Mouse (Mus musculus) retina, adult 2 months (tissue): ENCODE measurements at regions not wholly inside any gene's neighbourhood (a gene's known extent, or its start where the extent isn't known, plus 50 kb on each side); places are given as distances from the start of the nearest gene placed in this dataset.
"Not testable (repeated sequence)": the region's sequence is repeated elsewhere in the genome, so short reads cannot be mapped to it uniquely, and the experiment has no call there.

Experiments
- DNase-seq: peaks from one replicate; pipeline ENCODE4 v3.0.0-alpha.2; 2012; ENCODE audit warnings: low read depth, low spot score

DNA sequence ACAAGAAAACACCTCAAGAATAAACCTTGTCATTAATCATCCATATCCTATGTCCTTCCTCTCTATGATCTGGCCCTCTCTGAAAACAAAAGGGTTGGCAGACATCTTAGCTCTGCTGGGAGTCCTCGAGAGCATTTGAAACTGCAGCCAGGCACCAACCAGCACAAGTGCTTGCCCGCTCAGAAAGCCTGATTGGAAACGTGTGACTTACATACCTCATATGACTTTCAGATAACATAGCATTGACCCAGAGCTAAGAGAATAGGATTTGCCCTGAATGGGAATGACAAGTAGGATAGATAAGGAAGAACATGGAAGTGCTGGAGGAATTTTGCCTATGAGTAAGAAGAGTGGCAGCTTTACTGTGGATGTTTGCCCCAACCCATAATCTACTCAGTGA is 447.1 kb upstream of the Dab2 start:
- no peak for DNase-seq

GRCm38 (mm10) chr15:5869289-5869688 is 430.3 kb upstream of the Dab2 start:
- DNase-seq, result no peak

DNA sequence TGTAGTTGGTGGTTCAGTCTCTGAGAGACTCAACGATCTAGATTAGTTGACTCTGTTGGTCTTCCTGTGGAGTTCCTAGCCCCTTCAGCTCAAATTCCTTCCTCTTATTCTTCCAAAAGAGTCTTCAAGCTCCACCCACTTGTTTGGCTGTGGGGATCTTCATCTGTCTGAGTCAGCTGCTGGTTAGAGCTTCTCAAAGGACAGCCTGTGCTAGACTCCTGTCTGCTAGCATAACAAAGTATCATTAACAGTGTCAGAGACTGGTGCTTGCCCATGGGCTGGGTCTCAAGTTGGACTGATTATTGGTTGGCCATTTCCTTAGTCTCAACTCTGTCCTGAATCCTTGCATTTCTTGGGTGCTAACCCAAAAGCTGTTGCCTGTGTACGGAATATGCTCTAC is 429.7 kb upstream of the Dab2 start:
- DNase-seq, result no peak

DNA sequence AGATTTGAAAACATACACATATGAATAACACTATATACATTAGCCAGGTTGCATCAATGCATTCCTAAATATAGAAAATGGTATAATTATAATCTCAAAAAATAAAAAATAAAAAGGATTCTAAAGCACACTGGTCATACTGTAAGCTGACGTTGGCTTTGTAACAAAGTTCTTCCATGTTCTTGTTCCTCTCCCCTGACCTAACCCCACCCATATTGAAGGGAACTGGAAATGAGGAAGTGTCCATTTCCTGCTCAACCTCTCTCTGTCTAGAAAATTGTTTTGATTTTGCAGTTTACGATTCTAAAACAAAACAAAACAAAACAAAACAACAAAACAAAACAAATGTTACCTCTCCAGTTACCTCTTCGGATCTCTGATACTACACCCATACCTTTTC is 427.5 kb upstream of the Dab2 start:
- DNase-seq, result no peak

GRCm38 (mm10) chr15:5877749-5878148 is 421.8 kb upstream of the Dab2 start:
- no peak for DNase-seq

DNA sequence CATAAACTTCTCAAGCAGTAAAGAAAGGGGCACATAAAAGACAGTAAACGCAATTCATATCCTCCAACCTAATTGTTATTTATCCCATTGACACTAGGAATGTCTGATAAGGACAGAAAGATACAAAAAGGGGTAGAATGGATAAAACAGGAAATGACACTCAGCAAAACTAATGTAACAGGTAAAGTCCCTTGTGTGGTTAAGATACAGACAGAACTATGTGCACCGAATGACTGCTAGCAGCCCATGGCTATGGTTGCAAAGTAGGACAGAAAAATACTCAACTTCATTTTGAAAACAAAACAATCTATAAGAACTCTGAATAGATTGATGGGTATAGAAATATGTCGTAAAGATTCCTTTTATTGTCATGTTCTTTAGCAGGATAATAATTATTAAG is 408.4 kb upstream of the Dab2 start:
- DNase-seq, result no peak

- no peak for DNase-seq
These were observed 407.6 kb upstream of the Dab2 start for GRCm38 (mm10) chr15:5892034-5892433.

DNA sequence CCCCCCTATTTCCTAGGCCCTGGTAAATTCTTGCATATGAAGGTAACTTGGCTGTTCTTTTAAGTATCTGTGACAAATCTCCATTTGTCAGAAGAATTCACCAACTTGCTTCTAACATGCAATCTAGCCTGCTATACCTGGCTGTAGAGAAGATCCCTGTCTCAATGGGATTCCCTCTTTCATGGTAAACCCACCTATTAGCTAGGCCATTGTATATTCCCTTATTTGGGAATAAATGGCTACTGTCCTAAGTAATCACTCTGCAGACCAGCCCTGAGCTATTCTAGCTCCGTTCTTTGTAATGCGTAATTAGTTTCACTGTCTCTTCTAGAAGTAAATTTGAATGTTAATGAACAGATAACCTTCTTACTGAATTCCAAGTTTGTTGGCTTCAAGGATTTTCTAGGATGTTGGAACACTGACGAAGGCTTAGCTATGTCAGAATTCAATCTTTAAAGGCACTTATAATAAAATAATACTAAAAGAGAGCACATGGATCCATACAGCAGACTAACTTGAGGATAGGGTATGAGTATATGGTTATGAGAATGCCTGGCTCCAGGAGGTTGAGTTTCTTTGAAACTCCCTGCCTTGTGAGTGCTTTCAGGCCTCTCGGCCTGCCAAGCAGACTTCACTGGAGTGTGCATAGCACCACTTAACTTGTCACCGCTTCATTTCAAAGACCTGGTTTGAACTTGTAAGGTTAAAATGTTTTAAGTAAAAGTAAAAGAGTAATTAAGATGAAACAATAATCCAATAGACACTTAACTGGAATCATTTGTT is 403.7 kb upstream of the Dab2 start:
- not testable (repeated sequence) for DNase-seq

DNA sequence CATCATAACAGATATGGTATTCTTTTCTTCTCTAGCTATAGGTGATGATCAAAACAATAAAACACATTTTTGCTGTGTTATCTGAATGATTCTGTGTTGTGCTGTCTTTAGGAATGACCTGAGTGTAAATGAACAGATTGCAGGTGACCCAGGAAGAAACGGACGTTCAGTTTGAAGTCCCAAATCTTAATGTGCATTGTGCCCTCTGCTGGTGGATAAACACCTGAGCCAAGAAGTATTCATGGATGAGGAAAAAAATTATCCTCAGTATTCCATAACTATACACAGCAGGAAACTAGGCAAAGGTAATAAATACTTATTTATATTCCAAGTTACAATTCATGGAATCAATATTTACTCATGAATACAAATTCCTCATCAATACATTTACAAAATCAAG is 384.3 kb upstream of the Dab2 start:
- peak; percentile 3 for DNase-seq

GRCm38 (mm10) chr15:5920058-5920457 is 379.5 kb upstream of the Dab2 start:
- DNase-seq, result no peak

DNA sequence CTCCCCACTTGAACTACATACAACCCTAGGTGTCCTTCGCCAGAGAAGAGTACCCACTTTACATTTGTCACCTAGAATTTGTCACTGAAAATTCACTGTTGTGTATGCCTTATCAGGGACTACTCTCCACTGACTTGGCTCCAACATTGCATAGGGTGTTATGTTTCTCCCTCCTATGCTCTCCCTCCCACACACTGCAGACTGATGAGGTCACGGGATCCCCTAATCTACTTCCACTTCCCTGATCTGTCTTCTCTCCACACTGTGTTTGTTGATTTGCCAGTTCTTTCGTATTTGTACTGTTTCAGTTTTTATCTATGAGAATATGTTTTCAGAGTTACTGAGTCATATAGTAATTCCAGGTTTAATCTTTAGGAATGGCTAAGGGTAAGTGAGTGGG is 371.8 kb upstream of the Dab2 start:
- DNase-seq, result no peak

- no peak for DNase-seq
These were observed 366.0 kb upstream of the Dab2 start for GRCm38 (mm10) chr15:5933586-5933985.

DNA sequence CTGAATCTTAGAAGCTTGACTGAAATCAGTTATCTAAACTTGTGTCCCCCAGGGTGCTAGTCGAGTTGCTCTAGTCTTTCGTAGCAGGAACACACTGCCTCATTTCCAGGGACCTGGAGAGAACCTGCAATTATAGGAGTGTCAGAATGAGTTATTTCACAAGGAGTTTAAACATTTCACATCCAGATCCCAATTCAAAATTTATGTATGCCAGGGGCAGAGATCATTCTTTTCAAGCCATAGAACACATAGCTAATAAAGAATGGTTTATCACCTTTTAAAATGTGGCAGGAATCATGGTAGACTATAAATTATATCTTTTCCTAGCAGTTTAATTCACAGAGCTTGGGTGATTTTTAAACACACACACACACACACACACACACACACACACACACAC is 358.6 kb upstream of the Dab2 start:
- no peak for DNase-seq

DNA sequence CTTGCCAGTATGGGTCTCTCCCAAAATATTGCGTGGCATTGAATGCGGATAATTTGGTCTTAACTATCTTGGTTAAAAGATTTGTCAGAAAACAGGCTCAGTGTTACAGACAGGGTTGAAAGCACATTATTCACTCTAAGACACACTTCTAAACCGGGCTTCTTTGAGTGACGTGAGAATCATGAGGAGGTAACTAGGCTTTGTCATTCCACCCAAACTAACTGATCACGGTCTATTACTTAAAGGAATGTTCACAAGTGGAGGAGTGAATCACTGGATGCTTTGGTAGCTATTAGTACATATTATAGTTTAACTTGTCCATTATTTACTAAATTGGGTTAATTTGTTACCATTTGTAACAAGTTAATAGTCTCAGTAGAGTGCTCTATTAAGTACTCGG is 352.9 kb upstream of the Dab2 start:
- no peak for DNase-seq

DNA sequence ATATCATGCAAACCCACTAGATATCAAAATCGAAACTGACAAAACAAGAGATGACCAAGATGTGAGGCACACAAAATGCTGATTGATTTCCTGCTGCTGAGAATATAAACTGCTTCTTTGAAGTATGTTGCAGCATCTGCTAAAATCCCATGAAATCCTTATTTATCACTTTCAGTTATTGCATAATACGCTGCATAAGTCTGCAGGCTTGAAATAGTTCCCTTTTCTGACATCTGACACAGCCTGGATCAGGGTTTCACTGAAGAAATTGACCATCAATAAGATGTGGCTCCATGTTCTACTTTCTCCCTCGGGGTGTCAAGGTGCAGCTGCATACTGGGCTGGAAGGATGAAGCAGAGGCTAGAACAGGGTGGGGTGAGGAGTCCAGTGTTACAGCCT is 348.7 kb upstream of the Dab2 start:
- DNase-seq, result no peak

- not testable (repeated sequence) for DNase-seq
These were observed 347.9 kb upstream of the Dab2 start for GRCm38 (mm10) chr15:5951661-5952060.

- no peak for DNase-seq
These were observed 346.5 kb upstream of the Dab2 start for GRCm38 (mm10) chr15:5953106-5953505.

DNA sequence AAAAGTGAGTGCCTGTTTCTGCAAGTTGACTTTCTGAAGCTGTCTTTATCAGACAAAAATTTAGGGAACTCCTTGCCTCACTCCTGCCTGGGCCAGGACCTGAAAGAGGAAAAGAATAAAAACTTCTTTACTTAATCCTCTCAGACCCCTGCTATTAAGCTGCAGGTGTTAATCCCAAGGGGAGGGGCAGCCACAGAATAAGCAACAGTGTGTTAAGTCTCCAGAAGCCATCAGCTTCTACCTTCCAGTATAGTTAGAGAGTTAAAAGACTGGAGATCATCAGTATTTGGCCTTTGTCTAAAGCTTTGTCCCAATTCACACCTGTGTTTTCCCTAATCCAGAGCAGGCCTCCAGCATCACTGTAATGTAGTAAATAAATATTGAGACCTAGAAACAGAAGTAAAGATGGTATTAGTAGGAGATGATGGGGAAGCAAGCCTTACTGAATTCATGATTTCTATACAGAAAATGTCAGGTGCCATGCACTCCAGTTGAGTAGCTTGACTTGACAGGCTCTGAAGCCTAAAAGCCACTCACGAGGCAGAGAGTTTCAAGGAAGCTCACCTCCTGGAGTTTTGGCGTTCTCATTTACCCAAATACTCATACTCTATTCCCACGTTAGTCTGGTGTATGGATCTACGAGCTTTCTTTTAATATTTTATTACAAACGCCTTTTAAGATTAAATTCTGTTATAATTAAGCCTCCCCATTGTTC is 308.1 kb upstream of the Dab2 start:
- DNase-seq, result no peak

DNA sequence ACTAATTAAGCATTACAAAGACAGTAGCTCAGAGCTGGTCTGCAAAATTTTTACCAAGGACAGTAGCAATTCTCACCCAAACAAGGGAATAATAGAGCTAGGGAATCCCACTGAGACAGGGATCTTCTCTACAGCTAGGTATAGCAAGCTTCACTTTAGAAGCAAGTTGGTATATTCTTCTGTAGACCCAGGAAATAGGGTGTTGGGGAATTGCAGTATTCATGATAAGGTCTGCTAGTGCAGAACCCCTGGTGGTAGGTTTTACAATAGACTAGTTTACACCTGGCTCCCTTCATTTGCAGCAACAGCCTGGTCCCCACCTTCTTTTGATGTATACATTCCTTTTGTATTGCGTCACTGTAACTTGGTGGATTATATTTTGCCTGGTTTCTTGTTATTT is 307.4 kb upstream of the Dab2 start:
- not testable (repeated sequence) for DNase-seq

DNA sequence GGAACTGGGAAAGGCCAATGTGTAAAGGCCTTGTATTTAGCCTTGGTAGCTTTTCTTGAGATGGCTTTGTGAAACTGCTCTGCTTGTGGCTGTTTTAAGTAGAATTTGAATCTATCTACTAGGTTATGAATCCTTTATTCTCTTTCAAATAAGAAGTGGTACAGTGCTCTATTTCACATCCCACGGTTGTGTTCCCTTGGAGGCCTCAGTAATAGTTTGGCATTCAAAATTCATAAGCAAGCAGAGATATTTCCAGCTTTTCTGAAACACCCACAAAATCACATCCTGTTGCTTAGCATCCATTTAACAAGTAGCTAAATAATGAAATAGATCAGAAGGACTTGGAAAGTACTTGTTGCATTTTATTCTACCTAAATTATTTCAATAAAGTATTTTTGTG is 298.8 kb upstream of the Dab2 start:
- DNase-seq, result no peak

GRCm38 (mm10) chr15:6001394-6001793 is 298.2 kb upstream of the Dab2 start:
- DNase-seq, result no peak

DNA sequence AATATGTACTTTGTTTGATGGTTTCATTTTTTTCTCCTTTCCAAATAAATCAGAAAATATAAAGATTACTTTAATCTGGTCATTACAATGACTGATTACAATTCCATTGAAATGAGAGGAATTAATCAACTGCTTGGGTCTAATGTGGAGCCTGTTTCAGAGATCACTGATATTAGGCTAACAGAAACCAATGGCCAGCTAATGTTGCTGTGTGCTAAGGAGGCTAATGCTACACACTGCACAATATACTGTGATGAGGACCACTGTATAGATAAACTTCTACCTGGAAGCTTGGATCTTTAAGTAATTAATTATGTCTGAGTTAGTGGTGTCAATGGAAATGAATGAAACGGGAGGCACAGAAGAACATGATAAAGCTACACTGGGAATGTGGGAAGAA is 284.6 kb upstream of the Dab2 start:
- no peak for DNase-seq

GRCm38 (mm10) chr15:6016637-6017049 is 282.9 kb upstream of the Dab2 start:
- DNase-seq, result no peak
